Mouse (Mus musculus): ENCODE measurements around the gene Gm42417. TPM values are rescaled to one million over a fixed set of nuclear protein-coding genes. Genes with fewer than 3 reads are reported as not detected.
"Not testable (repeated sequence)": the region's sequence is repeated elsewhere in the genome, so short reads cannot be mapped to it uniquely, and the experiment has no call there.

Gm42417 gene
- polyA plus RNA-seq, 1 experiment from 2014 or later, result 0.23 TPM

- Histone ChIP-seq H3K4me1 (replicated peaks; ENCODE audit: control insufficient read depth, insufficient read depth, low read length) (peaks cover 8% of the 10 kb centered on the region; the same call in 1 of the 2 replicates), H3K27ac (no peak overlapping the region), H3K4me2 (replicated peaks) (no peak overlapping the region), H3K9me3 (ENCODE audit: control insufficient read depth, low read length) (no peaks in the 10 kb centered on the region), H3K4me3 (replicated peaks; ENCODE audit: low read length) (no peak overlapping the region), H3K36me3 (replicated peaks; ENCODE audit: control insufficient read depth, insufficient read depth) (peaks cover 28% of the 10 kb centered on the region), H3K9ac (no peak overlapping the region), H3K27me3 (ENCODE audit: control insufficient read depth, insufficient read depth, low read length) (no peaks in the 10 kb centered on the region)
- 90% methylated on average over 16 of the region's 16 CpGs for WGBS
- DNase-seq (ENCODE audit: low spot score), result no peak
- ATAC-seq (ENCODE audit: low FRiP score), result no peak
Measured at GRCm38 (mm10) chr1:36541844-36542243, 2.6 kb upstream of the Gm42417 start.

GRCm38 (mm10) chr1:36540807-36541206 is 1.6 kb upstream of the Gm42417 start:
- Histone ChIP-seq H3K9ac (no peak overlapping the region), H3K4me2 (replicated peaks) (no peak overlapping the region), H3K9me3 (ENCODE audit: control insufficient read depth, low read length) (no peaks in the 10 kb centered on the region), H3K4me3 (replicated peaks; ENCODE audit: low read length) (no peak overlapping the region), H3K27ac (no peak overlapping the region), H3K27me3 (ENCODE audit: control insufficient read depth, insufficient read depth, low read length) (no peaks in the 10 kb centered on the region), H3K36me3 (replicated peaks; ENCODE audit: control insufficient read depth, insufficient read depth) (peaks cover 34% of the 10 kb centered on the region), H3K4me1 (replicated peaks; ENCODE audit: control insufficient read depth, insufficient read depth, low read length) (no peaks in the 10 kb centered on the region)
- 91% methylated on average over 12 of the region's 12 CpGs for WGBS
- DNase-seq (ENCODE audit: low spot score) (no peak), ATAC-seq (ENCODE audit: low FRiP score) (no peak)

GRCm38 (mm10) chr1:36540132-36540531 is 903 bp upstream of the Gm42417 start:
- no peaks in the 10 kb centered on the region for H3K27me3 ChIP-seq (ENCODE audit: control insufficient read depth, insufficient read depth, low read length)
- no peak overlapping the region for H3K9ac ChIP-seq
- no peaks in the 10 kb centered on the region for H3K9me3 ChIP-seq (ENCODE audit: control insufficient read depth, low read length)
- H3K27ac ChIP-seq, result no peak overlapping the region
- peaks cover 34% of the 10 kb centered on the region for H3K36me3 ChIP-seq (replicated peaks; ENCODE audit: control insufficient read depth, insufficient read depth)
- ATAC-seq (ENCODE audit: low FRiP score), result no peak
- DNase-seq (ENCODE audit: low spot score), result no peak
- H3K4me1 ChIP-seq (replicated peaks; ENCODE audit: control insufficient read depth, insufficient read depth, low read length), result no peaks in the 10 kb centered on the region
- WGBS, result 91% methylated on average over 11 of the region's 11 CpGs
- H3K4me3 ChIP-seq (replicated peaks; ENCODE audit: low read length), result no peak overlapping the region
- no peak overlapping the region for H3K4me2 ChIP-seq (replicated peaks)

- WGBS, result 90% methylated on average over 4 of the region's 4 CpGs
- no peak for DNase-seq (ENCODE audit: low spot score)
- H3K36me3 ChIP-seq (replicated peaks; ENCODE audit: control insufficient read depth, insufficient read depth), result peaks cover 34% of the 10 kb centered on the region
- H3K4me3 ChIP-seq (replicated peaks; ENCODE audit: low read length), result no peak overlapping the region
- no peak overlapping the region for H3K9ac ChIP-seq
- no peaks in the 10 kb centered on the region for H3K27me3 ChIP-seq (ENCODE audit: control insufficient read depth, insufficient read depth, low read length)
- no peak for ATAC-seq (ENCODE audit: low FRiP score)
- no peak overlapping the region for H3K27ac ChIP-seq
- H3K4me2 ChIP-seq (replicated peaks), result no peak overlapping the region
- H3K4me1 ChIP-seq (replicated peaks; ENCODE audit: control insufficient read depth, insufficient read depth, low read length), result no peaks in the 10 kb centered on the region
- H3K9me3 ChIP-seq (ENCODE audit: control insufficient read depth, low read length), result no peaks in the 10 kb centered on the region
Measured at GRCm38 (mm10) chr1:36538727-36539126, 502 bp downstream of the Gm42417 start.

GRCm38 (mm10) chr1:36536783-36537182 is 2.4 kb downstream of the Gm42417 start, which contains the start of gene Ankrd23:
Gene Ankrd23, minus strand, starts transcription at chr1:36536883.
- ATAC-seq (ENCODE audit: low FRiP score); DNase-seq (ENCODE audit: low spot score): not testable (repeated sequence)
- peaks cover 25% of the 10 kb centered on the region for H3K36me3 ChIP-seq (replicated peaks; ENCODE audit: control insufficient read depth, insufficient read depth)

GRCm38 (mm10) chr1:36536397-36536728 is 2.9 kb downstream of the Gm42417 start:
- WGBS, result 77% methylated on average over 8 of the region's 8 CpGs
- Histone ChIP-seq H3K36me3 (replicated peaks; ENCODE audit: control insufficient read depth, insufficient read depth) (peaks cover 20% of the 10 kb centered on the region), H3K9me3 (ENCODE audit: control insufficient read depth, low read length) (no peaks in the 10 kb centered on the region), H3K27me3 (ENCODE audit: control insufficient read depth, insufficient read depth, low read length) (no peaks in the 10 kb centered on the region), H3K4me1 (replicated peaks; ENCODE audit: control insufficient read depth, insufficient read depth, low read length) (no peaks in the 10 kb centered on the region), H3K9ac (no peak overlapping the region), H3K4me3 (replicated peaks; ENCODE audit: low read length) (no peak overlapping the region), H3K27ac (no peak overlapping the region), H3K4me2 (replicated peaks) (no peak overlapping the region)
- no peak for DNase-seq (ENCODE audit: low spot score)
- no peak for ATAC-seq (ENCODE audit: low FRiP score)

More at GRCm38 (mm10) chr1:36536783-36537182, 2.4 kb downstream of the Gm42417 start, which contains the start of gene Ankrd23:
- not testable (repeated sequence) for H3K9me3 ChIP-seq (ENCODE audit: control insufficient read depth, low read length); H3K9ac ChIP-seq; H3K4me2 ChIP-seq (replicated peaks); H3K4me3 ChIP-seq (replicated peaks; ENCODE audit: low read length); H3K27me3 ChIP-seq (ENCODE audit: control insufficient read depth, insufficient read depth, low read length); H3K4me1 ChIP-seq (replicated peaks; ENCODE audit: control insufficient read depth, insufficient read depth, low read length); H3K27ac ChIP-seq
- 94% methylated on average over 9 of the region's 9 CpGs for whole genome bisulfite sequencing

GRCm38 (mm10) chr1:36535477-36536396 is 3.5 kb downstream of the Gm42417 start:
- H3K9ac ChIP-seq, result no peak overlapping the region
- DNase-seq (ENCODE audit: low spot score) (no peak), ATAC-seq (ENCODE audit: low FRiP score) (no peak)
- WGBS, result 86% methylated on average over 11 of the region's 11 CpGs
- no peak overlapping the region for H3K4me3 ChIP-seq (replicated peaks; ENCODE audit: low read length)
- no peak overlapping the region for H3K4me2 ChIP-seq (replicated peaks)
- H3K4me1 ChIP-seq (replicated peaks; ENCODE audit: control insufficient read depth, insufficient read depth, low read length), result no peaks in the 10 kb centered on the region
- H3K9me3 ChIP-seq (ENCODE audit: control insufficient read depth, low read length), result no peaks in the 10 kb centered on the region
- peaks cover 15% of the 10 kb centered on the region for H3K36me3 ChIP-seq (replicated peaks; ENCODE audit: control insufficient read depth, insufficient read depth)
- H3K27me3 ChIP-seq (ENCODE audit: control insufficient read depth, insufficient read depth, low read length), result no peaks in the 10 kb centered on the region
- H3K27ac ChIP-seq, result no peak overlapping the region

- Histone ChIP-seq H3K4me2 (replicated peaks) (no peak overlapping the region), H3K4me1 (replicated peaks; ENCODE audit: control insufficient read depth, insufficient read depth, low read length) (no peaks in the 10 kb centered on the region; the same call in 1 of the 2 replicates), H3K9me3 (ENCODE audit: control insufficient read depth, low read length) (no peaks in the 10 kb centered on the region), H3K4me3 (replicated peaks; ENCODE audit: low read length) (no peak overlapping the region), H3K9ac (no peak overlapping the region), H3K27me3 (ENCODE audit: control insufficient read depth, insufficient read depth, low read length) (no peaks in the 10 kb centered on the region), H3K27ac (no peak overlapping the region), H3K36me3 (replicated peaks; ENCODE audit: control insufficient read depth, insufficient read depth) (peaks cover 6% of the 10 kb centered on the region)
- WGBS, result 91% methylated on average over 6 of the region's 6 CpGs
- DNase-seq (ENCODE audit: low spot score), result no peak
- ATAC-seq (ENCODE audit: low FRiP score), result no peak
Measured at GRCm38 (mm10) chr1:36534595-36535058, 4.6 kb downstream of the Gm42417 start.

GRCm38 (mm10) chr1:36533546-36533945 is 5.7 kb downstream of the Gm42417 start:
- DNase-seq (ENCODE audit: low spot score), result no peak
- ATAC-seq (ENCODE audit: low FRiP score), result no peak
- H3K36me3 ChIP-seq (replicated peaks; ENCODE audit: control insufficient read depth, insufficient read depth), result peaks cover 6% of the 10 kb centered on the region; the same call in 1 of the 2 replicates
- no peaks in the 10 kb centered on the region; the same call in 1 of the 2 replicates for H3K4me1 ChIP-seq (replicated peaks; ENCODE audit: control insufficient read depth, insufficient read depth, low read length)
- no peak overlapping the region for H3K27ac ChIP-seq
- 86% methylated on average over 6 of the region's 6 CpGs for WGBS
- no peak overlapping the region for H3K9ac ChIP-seq
- no peak overlapping the region for H3K4me3 ChIP-seq (replicated peaks; ENCODE audit: low read length)
- H3K9me3 ChIP-seq (ENCODE audit: control insufficient read depth, low read length), result no peaks in the 10 kb centered on the region
- H3K27me3 ChIP-seq (ENCODE audit: control insufficient read depth, insufficient read depth, low read length), result no peaks in the 10 kb centered on the region
- H3K4me2 ChIP-seq (replicated peaks), result no peak overlapping the region

All from hindbrain, embryonic 14.5 days (tissue).